Mouse (Mus musculus) C2C12 (cell line): ENCODE results near the gene Gm28038.

Experiments used
- CTCF ChIP-seq: IDR thresholded peaks from one replicate; pipeline ENCODE4 v1.5.1; 2011; ENCODE audit not compliant: control insufficient read depth, insufficient read depth, insufficient read length
- MAX ChIP-seq: IDR thresholded peaks from one replicate; pipeline ENCODE4 v1.6.1; 2011; ENCODE audit warnings: mild to moderate bottlenecking, control low read depth
- MYOD1 ChIP-seq: IDR thresholded peaks from one replicate; pipeline ENCODE4 v1.6.1; 2011; ENCODE audit warnings: low read depth; ENCODE audit not compliant: control insufficient read depth, insufficient read length
- USF1 ChIP-seq: IDR thresholded peaks from one replicate; pipeline ENCODE4 v1.6.1; 2011; ENCODE audit warnings: low read depth, mild to moderate bottlenecking, control low read depth, moderate library complexity

DNA sequence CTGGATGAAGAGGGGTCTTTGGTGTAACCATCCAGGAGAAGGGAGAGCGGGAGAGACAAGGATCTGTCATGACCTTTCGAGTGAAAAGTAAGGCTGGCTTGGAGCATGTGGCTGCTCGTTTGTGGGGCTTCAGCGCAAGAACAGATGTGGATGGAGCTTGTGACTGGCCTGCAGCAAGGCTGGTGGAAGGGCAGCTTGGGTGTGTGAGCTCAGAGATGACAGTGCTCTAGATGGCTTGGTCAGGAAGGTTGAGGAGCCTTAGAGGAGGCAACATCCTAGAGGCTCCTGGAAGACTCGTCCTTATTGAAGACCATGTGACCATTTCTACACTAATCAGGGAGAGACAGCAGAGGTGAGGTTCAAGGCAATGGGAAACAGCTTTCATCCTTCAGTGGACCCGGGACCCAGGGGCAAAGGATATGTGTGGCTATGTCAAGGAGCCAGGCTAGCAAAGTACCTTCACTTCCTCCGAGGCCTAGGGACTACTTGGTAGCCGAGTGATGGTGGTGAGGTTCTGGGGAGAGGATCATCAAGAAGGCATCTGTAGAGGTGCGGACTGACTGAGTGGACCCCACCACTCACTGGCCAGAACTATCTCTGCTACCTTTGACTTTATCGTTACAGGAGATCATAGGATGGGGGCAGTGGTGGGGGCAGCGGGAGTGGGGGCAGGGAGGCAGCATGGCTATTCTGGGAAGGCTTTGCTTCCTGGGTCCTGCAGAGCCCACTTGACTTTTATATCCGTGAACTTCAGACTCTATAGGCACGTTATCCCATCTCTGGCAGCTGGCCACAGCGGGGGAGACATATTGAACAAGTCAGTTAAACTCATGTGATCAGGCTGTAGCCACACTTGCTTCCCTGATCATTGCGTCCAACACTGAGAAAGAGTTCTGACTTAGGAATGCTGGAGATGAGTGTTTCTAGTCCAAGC, 21.4 kb upstream of the Gm28038 start:
- TF ChIP-seq MYOD1: no peak
- no peak for TF ChIP-seq MAX
- peak; percentile 73 for TF ChIP-seq USF1
- TF ChIP-seq CTCF: no peak
